Mouse (Mus musculus) lung, postnatal 14 days (tissue): ENCODE measurements at regions not wholly inside any gene's neighbourhood (a gene's known extent, or its start where the extent isn't known, plus 50 kb on each side); places are given as distances from the start of the nearest gene placed in this dataset.

Experiments
- DNase-seq: peaks from one replicate; pipeline ENCODE4 v3.0.0; 2021

DNA sequence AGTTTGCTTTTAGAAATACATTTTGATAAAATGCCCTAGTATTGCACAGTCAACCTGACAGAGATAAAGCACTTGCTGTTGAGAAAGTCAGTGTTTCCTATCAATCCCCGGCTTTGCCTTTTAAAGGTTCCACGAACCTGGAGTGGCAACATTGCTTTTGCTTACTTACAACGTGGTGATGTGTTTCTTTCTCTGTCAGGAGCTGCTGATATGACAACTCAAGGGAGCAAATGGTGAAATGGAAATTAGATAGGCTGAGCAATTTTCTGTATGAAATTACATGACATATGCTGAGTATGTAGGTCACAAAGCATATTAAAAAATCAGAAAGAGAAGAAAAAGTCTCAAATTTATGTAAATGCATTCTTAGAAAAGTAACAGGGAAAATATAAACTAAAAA, 336.8 kb downstream of the 1700017N19Rik start:
- no peak for DNase-seq

DNA sequence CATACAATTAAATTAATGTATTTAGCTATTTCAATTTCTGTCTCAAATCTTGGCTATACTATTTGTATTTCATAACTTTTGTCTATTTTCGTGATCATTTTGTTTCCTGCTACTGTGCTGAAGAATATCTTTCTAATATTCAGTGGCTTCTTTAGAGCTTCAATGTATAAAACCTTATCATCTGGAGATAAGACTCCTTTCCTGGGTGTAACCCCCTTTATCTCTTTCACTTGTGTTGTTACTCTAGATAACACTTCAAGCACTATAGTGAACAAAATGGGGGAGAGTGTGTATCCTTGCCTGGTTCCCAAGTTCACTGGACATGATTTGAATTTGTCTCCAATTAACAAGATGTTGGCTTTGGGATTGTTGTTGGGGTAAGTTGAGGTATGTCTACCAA, 341.5 kb downstream of the 1700017N19Rik start:
- no peak for DNase-seq

DNA sequence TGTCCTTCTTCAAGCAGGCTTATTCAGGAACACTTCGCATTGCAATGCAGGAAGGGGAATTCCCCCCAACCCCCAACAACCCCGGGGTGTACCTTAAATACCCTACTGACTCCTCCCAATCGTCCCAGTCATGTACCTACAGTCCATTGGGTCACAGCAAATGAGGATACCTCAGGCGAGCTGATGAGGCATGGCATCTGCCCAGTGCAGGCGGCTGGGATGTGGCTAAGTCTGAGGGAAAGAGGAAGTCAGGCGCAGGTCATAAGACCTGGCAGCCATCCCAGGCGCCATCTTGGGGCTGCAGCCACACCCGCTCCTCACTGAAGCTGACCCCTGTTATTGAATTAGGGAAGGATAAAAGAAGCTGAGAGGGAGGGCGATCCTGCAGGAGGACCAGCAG, 368.1 kb downstream of the 1700017N19Rik start:
- DNase-seq: no peak

DNA sequence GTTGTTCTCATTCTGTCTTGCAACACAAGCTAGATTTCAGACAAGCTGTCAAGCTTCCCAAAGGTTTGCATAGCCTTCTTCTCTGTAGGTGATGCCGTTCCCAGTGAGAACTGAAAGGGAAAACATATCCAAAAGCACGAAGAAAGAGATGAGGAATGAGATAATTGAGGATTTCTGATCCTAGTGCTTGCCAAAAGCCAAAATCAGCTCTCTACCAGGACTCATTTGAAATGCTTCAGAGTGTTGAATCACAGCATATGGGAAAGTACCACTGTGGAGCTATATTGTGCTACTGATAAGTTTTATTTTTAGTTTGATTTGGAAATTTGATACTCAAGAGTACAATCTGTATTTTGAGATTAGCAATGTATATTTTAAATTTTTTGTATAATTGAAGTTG, 413.2 kb downstream of the 1700017N19Rik start:
- DNase-seq: no peak

DNA sequence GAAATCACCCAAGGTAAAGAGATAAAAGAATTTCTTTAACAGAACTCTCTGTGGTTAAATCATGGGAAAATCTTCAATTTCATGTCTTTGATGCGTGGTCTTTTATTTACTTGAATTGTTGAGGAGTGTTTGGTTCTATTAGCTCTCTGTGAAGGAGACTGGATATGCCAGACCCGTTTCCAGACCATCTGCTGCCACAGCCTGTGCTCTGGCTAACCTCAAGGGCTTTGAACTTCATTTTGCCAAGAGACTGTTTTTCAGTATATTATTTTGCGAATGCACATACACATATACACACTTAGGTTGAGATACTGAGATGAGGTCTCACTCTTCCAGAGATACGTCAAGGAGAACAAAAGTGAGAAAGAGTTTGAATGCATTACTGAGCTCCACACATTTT, 414.4 kb downstream of the 1700017N19Rik start:
- DNase-seq: no peak

DNA sequence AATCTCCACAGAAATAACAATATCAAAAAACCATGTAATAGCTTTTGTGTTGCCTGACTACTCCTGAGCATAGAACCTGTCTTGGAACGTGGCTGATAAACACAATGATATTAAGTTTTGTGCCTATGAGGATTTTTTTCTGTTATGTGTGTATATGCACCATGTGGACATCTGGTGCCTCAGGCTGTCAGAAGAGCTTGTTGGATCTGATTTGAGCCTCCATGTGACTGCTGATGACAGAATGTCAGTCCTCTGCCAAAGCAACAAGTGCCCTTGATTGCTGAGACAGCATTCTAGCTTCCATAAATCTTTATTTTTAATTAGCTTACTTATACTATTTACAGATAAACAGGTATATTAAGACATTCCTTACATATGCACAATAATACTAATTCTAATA, 425.1 kb downstream of the 1700017N19Rik start:
- no peak for DNase-seq

DNA sequence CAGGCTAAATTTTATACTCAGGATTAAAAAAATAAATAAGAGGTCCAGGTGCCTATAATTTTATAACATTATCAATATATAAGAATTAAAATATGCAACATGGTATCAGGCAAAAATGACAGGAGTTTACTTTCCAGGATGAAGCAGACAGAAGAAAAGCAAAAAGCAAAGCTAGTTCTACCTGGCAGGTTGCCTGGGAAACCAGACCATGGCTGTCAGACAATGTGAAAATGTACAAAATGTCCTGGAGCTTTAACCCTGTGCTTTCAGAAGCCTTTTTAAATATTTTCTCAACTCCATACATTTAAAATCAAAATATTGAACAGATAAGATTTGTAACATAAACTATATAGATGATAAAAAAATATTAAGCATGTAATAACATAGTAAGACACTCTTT, 448.3 kb downstream of the 1700017N19Rik start:
- no peak for DNase-seq

DNA sequence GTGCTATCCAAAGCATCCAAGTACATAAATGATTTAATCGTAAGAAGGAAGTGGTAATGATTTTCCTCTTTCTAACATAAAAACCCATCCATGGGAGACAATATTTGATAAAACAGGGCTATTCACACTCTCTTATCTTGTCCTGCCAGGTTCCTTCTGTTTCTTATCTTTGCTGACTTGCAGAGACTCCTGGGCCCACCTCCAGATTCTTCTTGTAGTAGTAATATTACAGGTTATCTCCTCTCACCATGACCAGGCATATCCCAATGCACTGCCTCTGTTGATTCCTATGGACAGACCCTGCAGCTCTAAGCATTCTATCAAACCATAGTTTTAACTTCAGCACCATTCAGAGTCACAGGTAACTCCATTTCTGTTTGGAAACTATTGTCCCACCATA, 448.8 kb downstream of the 1700017N19Rik start:
- no peak for DNase-seq
